Mouse (Mus musculus): ENCODE measurements around the gene Alox5. TPM values are rescaled to one million over a fixed set of nuclear protein-coding genes. Genes with fewer than 3 reads are reported as not detected.

Gene Alox5
- polyA plus RNA-seq, 1 experiment from 2014 or later, result 0.94 TPM

- no peaks in the 10 kb centered on the region for H3K27me3 ChIP-seq (replicated peaks; ENCODE audit: control insufficient read depth, insufficient read depth, low read length)
- no peak overlapping the region for H3K4me3 ChIP-seq (ENCODE audit: low read length)
- H3K9me3 ChIP-seq (ENCODE audit: control insufficient read depth, low read length), result no peaks in the 10 kb centered on the region
- no peak for ATAC-seq
- no peak overlapping the region for H3K9ac ChIP-seq (ENCODE audit: low read depth, low read length)
- 95% methylated on average over 10 of the region's 10 CpGs for WGBS
- no peak overlapping the region for H3K27ac ChIP-seq (ENCODE audit: low read depth, low read length)
- no peak overlapping the region for H3K4me2 ChIP-seq (ENCODE audit: low read length)
- no peaks in the 10 kb centered on the region for H3K36me3 ChIP-seq (ENCODE audit: control insufficient read depth, insufficient read depth, low read length)
- H3K4me1 ChIP-seq (ENCODE audit: control insufficient read depth, insufficient read depth, low read depth, low read length), result peaks cover 2% of the 10 kb centered on the region; the same call in 1 of the 2 replicates
Observed at GRCm38 (mm10) chr6:116410436-116410835, 50.5 kb downstream of the Alox5 start.

- Histone ChIP-seq H3K36me3 (ENCODE audit: control insufficient read depth, insufficient read depth, low read length) (0 out of 2 replicates have a peak, but pooled peaks cover 2% of the 10 kb centered on the region), H3K4me3 (ENCODE audit: low read length) (no peak overlapping the region)
Observed at GRCm38 (mm10) chr6:116407956-116408657, 52.9 kb downstream of the Alox5 start.

GRCm38 (mm10) chr6:116407216-116407615, 53.8 kb downstream of the Alox5 start:
- no peak for ATAC-seq
- H3K36me3 ChIP-seq (ENCODE audit: control insufficient read depth, insufficient read depth, low read length), result peaks cover 2% of the 10 kb centered on the region; the same call in 1 of the 2 replicates
- H3K27me3 ChIP-seq (replicated peaks; ENCODE audit: control insufficient read depth, insufficient read depth, low read length), result no peaks in the 10 kb centered on the region
- no peaks in the 10 kb centered on the region for H3K9me3 ChIP-seq (ENCODE audit: control insufficient read depth, low read length)
- H3K9ac ChIP-seq (ENCODE audit: low read depth, low read length), result no peak overlapping the region
- H3K4me1 ChIP-seq (ENCODE audit: control insufficient read depth, insufficient read depth, low read depth, low read length), result peaks cover 2% of the 10 kb centered on the region; the same call in 1 of the 2 replicates
- 88% methylated on average over 4 of the region's 4 CpGs for WGBS
- no peak overlapping the region for H3K4me3 ChIP-seq (ENCODE audit: low read length)
- no peak overlapping the region for H3K27ac ChIP-seq (ENCODE audit: low read depth, low read length)
- H3K4me2 ChIP-seq (ENCODE audit: low read length), result no peak overlapping the region

More at GRCm38 (mm10) chr6:116407956-116408657, 52.9 kb downstream of the Alox5 start:
- no peaks in the 10 kb centered on the region for H3K27me3 ChIP-seq (replicated peaks; ENCODE audit: control insufficient read depth, insufficient read depth, low read length)
- no peak overlapping the region for H3K4me2 ChIP-seq (ENCODE audit: low read length)
- no peak overlapping the region for H3K9ac ChIP-seq (ENCODE audit: low read depth, low read length)
- 84% methylated on average over 6 of the region's 6 CpGs for WGBS
- H3K27ac ChIP-seq (ENCODE audit: low read depth, low read length), result no peak overlapping the region
- peaks cover 2% of the 10 kb centered on the region; the same call in 1 of the 2 replicates for H3K4me1 ChIP-seq (ENCODE audit: control insufficient read depth, insufficient read depth, low read depth, low read length)
- no peaks in the 10 kb centered on the region for H3K9me3 ChIP-seq (ENCODE audit: control insufficient read depth, low read length)
- ATAC-seq, result no peak

- 55% methylated on average over 5 of the region's 5 CpGs for WGBS
Observed at GRCm38 (mm10) chr6:116406680-116407079, 54.3 kb downstream of the Alox5 start.

GRCm38 (mm10) chr6:116406152-116406551, 54.8 kb downstream of the Alox5 start:
- Histone ChIP-seq H3K9me3 (ENCODE audit: control insufficient read depth, low read length) (no peaks in the 10 kb centered on the region), H3K4me3 (ENCODE audit: low read length) (no peak overlapping the region), H3K4me1 (ENCODE audit: control insufficient read depth, insufficient read depth, low read depth, low read length) (peaks cover 2% of the 10 kb centered on the region; the same call in 1 of the 2 replicates), H3K9ac (ENCODE audit: low read depth, low read length) (no peak overlapping the region), H3K27ac (ENCODE audit: low read depth, low read length) (no peak overlapping the region), H3K36me3 (ENCODE audit: control insufficient read depth, insufficient read depth, low read length) (peaks cover 8% of the 10 kb centered on the region), H3K27me3 (replicated peaks; ENCODE audit: control insufficient read depth, insufficient read depth, low read length) (no peaks in the 10 kb centered on the region), H3K4me2 (ENCODE audit: low read length) (no peak overlapping the region)
- no peak for ATAC-seq
- WGBS, result 68% methylated on average over 2 of the region's 2 CpGs

More at GRCm38 (mm10) chr6:116406680-116407079, 54.3 kb downstream of the Alox5 start:
- Histone ChIP-seq H3K4me2 (ENCODE audit: low read length) (no peak overlapping the region), H3K9me3 (ENCODE audit: control insufficient read depth, low read length) (no peaks in the 10 kb centered on the region), H3K4me3 (ENCODE audit: low read length) (no peak overlapping the region), H3K27ac (ENCODE audit: low read depth, low read length) (no peak overlapping the region), H3K9ac (ENCODE audit: low read depth, low read length) (no peak overlapping the region), H3K4me1 (ENCODE audit: control insufficient read depth, insufficient read depth, low read depth, low read length) (peaks cover 2% of the 10 kb centered on the region; the same call in 1 of the 2 replicates), H3K27me3 (replicated peaks; ENCODE audit: control insufficient read depth, insufficient read depth, low read length) (no peaks in the 10 kb centered on the region), H3K36me3 (ENCODE audit: control insufficient read depth, insufficient read depth, low read length) (peaks cover 6% of the 10 kb centered on the region)
- no peak for ATAC-seq

GRCm38 (mm10) chr6:116405715-116406114, 55.3 kb downstream of the Alox5 start:
- Histone ChIP-seq H3K4me2 (ENCODE audit: low read length) (no peak overlapping the region), H3K36me3 (ENCODE audit: control insufficient read depth, insufficient read depth, low read length) (peaks cover 8% of the 10 kb centered on the region), H3K4me1 (ENCODE audit: control insufficient read depth, insufficient read depth, low read depth, low read length) (peaks cover 2% of the 10 kb centered on the region; the same call in 1 of the 2 replicates), H3K4me3 (ENCODE audit: low read length) (no peak overlapping the region), H3K9me3 (ENCODE audit: control insufficient read depth, low read length) (no peaks in the 10 kb centered on the region), H3K9ac (ENCODE audit: low read depth, low read length) (no peak overlapping the region), H3K27ac (ENCODE audit: low read depth, low read length) (peak overlapping the region; percentile 52), H3K27me3 (replicated peaks; ENCODE audit: control insufficient read depth, insufficient read depth, low read length) (no peaks in the 10 kb centered on the region)
- ATAC-seq, result no peak
- WGBS, result 60% methylated on average over 5 of the region's 5 CpGs

- peak; percentile 60 for ATAC-seq
- 18% methylated on average over 9 of the region's 9 CpGs for WGBS
Observed at GRCm38 (mm10) chr6:116405243-116405642, 55.7 kb downstream of the Alox5 start.

GRCm38 (mm10) chr6:116402426-116402825, 58.6 kb downstream of the Alox5 start:
- Histone ChIP-seq H3K4me3 (ENCODE audit: low read length) (no peak overlapping the region), H3K27ac (ENCODE audit: low read depth, low read length) (no peak overlapping the region), H3K36me3 (ENCODE audit: control insufficient read depth, insufficient read depth, low read length) (peaks cover 8% of the 10 kb centered on the region), H3K27me3 (replicated peaks; ENCODE audit: control insufficient read depth, insufficient read depth, low read length) (no peaks in the 10 kb centered on the region), H3K4me1 (ENCODE audit: control insufficient read depth, insufficient read depth, low read depth, low read length) (peaks cover 7% of the 10 kb centered on the region), H3K4me2 (ENCODE audit: low read length) (no peak overlapping the region), H3K9ac (ENCODE audit: low read depth, low read length) (no peak overlapping the region), H3K9me3 (ENCODE audit: control insufficient read depth, low read length) (no peaks in the 10 kb centered on the region)
- 87% methylated on average over 3 of the region's 3 CpGs for WGBS
- ATAC-seq, result no peak

More at GRCm38 (mm10) chr6:116405243-116405642, 55.7 kb downstream of the Alox5 start:
- peaks cover 2% of the 10 kb centered on the region; the same call in 1 of the 2 replicates for H3K4me1 ChIP-seq (ENCODE audit: control insufficient read depth, insufficient read depth, low read depth, low read length)
- no peak overlapping the region for H3K4me2 ChIP-seq (ENCODE audit: low read length)
- H3K4me3 ChIP-seq (ENCODE audit: low read length), result no peak overlapping the region
- no peaks in the 10 kb centered on the region for H3K9me3 ChIP-seq (ENCODE audit: control insufficient read depth, low read length)
- no peaks in the 10 kb centered on the region for H3K27me3 ChIP-seq (replicated peaks; ENCODE audit: control insufficient read depth, insufficient read depth, low read length)
- peak overlapping the region; percentile 52 for H3K27ac ChIP-seq (ENCODE audit: low read depth, low read length)
- no peak overlapping the region for H3K9ac ChIP-seq (ENCODE audit: low read depth, low read length)
- peaks cover 8% of the 10 kb centered on the region for H3K36me3 ChIP-seq (ENCODE audit: control insufficient read depth, insufficient read depth, low read length)

- Histone ChIP-seq H3K4me3 (ENCODE audit: low read length) (no peak overlapping the region), H3K27me3 (replicated peaks; ENCODE audit: control insufficient read depth, insufficient read depth, low read length) (no peaks in the 10 kb centered on the region), H3K36me3 (ENCODE audit: control insufficient read depth, insufficient read depth, low read length) (peaks cover 8% of the 10 kb centered on the region), H3K9me3 (ENCODE audit: control insufficient read depth, low read length) (no peaks in the 10 kb centered on the region), H3K9ac (ENCODE audit: low read depth, low read length) (no peak overlapping the region), H3K27ac (ENCODE audit: low read depth, low read length) (no peak overlapping the region), H3K4me1 (ENCODE audit: control insufficient read depth, insufficient read depth, low read depth, low read length) (peaks cover 7% of the 10 kb centered on the region), H3K4me2 (ENCODE audit: low read length) (no peak overlapping the region)
- peak; percentile 41; the same call in 1 of the 2 replicates for ATAC-seq
- 80% methylated on average over 12 of the region's 12 CpGs for WGBS
Observed at GRCm38 (mm10) chr6:116401746-116402423, 59.1 kb downstream of the Alox5 start.

All from hindbrain, embryonic 16.5 days (tissue).